Mouse (Mus musculus) heart, embryonic 16.5 days (tissue): ENCODE measurements around the gene Pde4b. TPM values are rescaled to one million over a fixed set of nuclear protein-coding genes. Genes with fewer than 3 reads are reported as not detected.

ENCODE experiments used
- ATAC-seq: fragments of 200-750 bp; cut with Nextera tagmentation; replicated peaks from 2 replicates; pipeline ENCODE4 v1.8.0; 2017; ENCODE audit warnings: moderate number of reproducible peaks; ENCODE audit not compliant: insufficient read depth, low FRiP score; ENCODE audit errors: extremely low read depth
- H3K27ac ChIP-seq: fragments of 300-500 bp; sonication (generic); 2 replicates; pipeline ENCODE4 v1.5.1; 2014; ENCODE audit warnings: mild to moderate bottlenecking, low read length, control low read depth, moderate library complexity
- H3K27me3 ChIP-seq: fragments of 300-500 bp; sonication (generic); 2 replicates; pipeline ENCODE4 v1.6.1; 2014; ENCODE audit warnings: low read length, mixed read lengths; ENCODE audit not compliant: control insufficient read depth, insufficient read depth
- H3K36me3 ChIP-seq: fragments of 300-500 bp; sonication (generic); 2 replicates; pipeline ENCODE4 v1.6.1; 2014; ENCODE audit not compliant: control insufficient read depth, insufficient read depth
- H3K4me1 ChIP-seq: fragments of 300-500 bp; sonication (generic); 2 replicates; pipeline ENCODE4 v1.6.1; 2014; ENCODE audit warnings: low read length, mixed read lengths; ENCODE audit not compliant: control insufficient read depth, insufficient read depth
- H3K4me2 ChIP-seq: fragments of 300-500 bp; sonication (generic); 2 replicates; pipeline ENCODE4 v1.6.1; 2014; ENCODE audit warnings: low read depth, mild to moderate bottlenecking, control low read depth, low read length
- H3K4me3 ChIP-seq: fragments of 300-500 bp; sonication (generic); 2 replicates; pipeline ENCODE4 v1.5.1; 2014; ENCODE audit warnings: mild to moderate bottlenecking, control low read depth, low read length
- H3K9ac ChIP-seq: fragments of 300-500 bp; sonication (generic); 2 replicates; pipeline ENCODE4 v1.6.1; 2014; ENCODE audit warnings: low read length, control low read depth
- H3K9me3 ChIP-seq: fragments of 300-500 bp; sonication (generic); replicated peaks from 2 replicates; pipeline ENCODE4 v1.6.1; 2016; ENCODE audit warnings: low read length; ENCODE audit not compliant: control insufficient read depth
- WGBS: fragments of 180-500 bp; shearing (Covaris S2); extraction: QIAGEN DNeasy Blood & Tissue Kit; methylation state at CpG from one replicate; pipeline ENCODE4 v1.1.7; 2014; 5-methylcytosine and 5-hydroxymethylcytosine counted together
- polyA plus RNA-seq: library from polyadenylated mRNA; unstranded; fragments of >200 nt; fragmentation: Nextera tagmentation; extraction: Ambion mirVana; gene quantifications from 2 replicates; pipeline ENCODE4 v1.2.1, GENCODE M21; 2015

Pde4b gene
- polyA plus RNA-seq, 1 experiment from 2014 or later = 28.4 TPM

- Histone ChIP-seq H3K36me3 (no peaks in the 10 kb centered on the region), H3K4me1 (peaks cover 37% of the 10 kb centered on the region), H3K4me2 (no peak overlapping the region), H3K4me3 (no peak overlapping the region), H3K27ac (peak overlapping the region; percentile 31; the same call in 1 of the 2 replicates), H3K9me3 (no peaks in the 10 kb centered on the region), H3K9ac (no peak overlapping the region), H3K27me3 (no peaks in the 10 kb centered on the region)
- no peak for ATAC-seq
- WGBS = 61% methylated on average over 5 of the region's 5 CpGs
Observed at GRCm38 (mm10) chr4:102443533-102443932, 356.2 kb downstream of the Pde4b start.

DNA sequence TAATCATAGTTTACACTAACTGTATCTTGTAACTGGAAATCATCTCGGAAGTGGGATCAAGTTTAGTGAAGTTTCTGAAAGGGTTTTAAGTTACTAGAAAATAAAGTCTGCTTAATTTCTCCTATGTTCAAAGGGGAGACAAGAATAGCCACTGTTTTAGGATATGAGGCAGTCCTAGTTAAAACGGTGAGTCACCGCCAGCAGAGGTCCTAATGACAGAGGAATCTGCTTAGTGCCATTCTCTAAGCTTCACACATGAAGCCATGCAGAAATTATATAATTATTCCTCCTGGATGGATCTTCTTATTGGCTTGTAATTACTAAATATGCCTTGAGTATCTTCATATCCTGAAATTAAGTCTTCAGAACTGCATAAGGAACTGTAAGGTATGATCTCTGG is 357.2 kb downstream of the Pde4b start:
- 46% methylated on average over 3 of the region's 3 CpGs for WGBS
- Histone ChIP-seq H3K4me1 (peaks cover 31% of the 10 kb centered on the region), H3K27me3 (no peaks in the 10 kb centered on the region), H3K36me3 (no peaks in the 10 kb centered on the region), H3K9ac (no peak overlapping the region; the same call in 1 of the 2 replicates), H3K27ac (no peak overlapping the region), H3K4me2 (no peak overlapping the region), H3K9me3 (no peaks in the 10 kb centered on the region), H3K4me3 (no peak overlapping the region)
- no peak for ATAC-seq

DNA sequence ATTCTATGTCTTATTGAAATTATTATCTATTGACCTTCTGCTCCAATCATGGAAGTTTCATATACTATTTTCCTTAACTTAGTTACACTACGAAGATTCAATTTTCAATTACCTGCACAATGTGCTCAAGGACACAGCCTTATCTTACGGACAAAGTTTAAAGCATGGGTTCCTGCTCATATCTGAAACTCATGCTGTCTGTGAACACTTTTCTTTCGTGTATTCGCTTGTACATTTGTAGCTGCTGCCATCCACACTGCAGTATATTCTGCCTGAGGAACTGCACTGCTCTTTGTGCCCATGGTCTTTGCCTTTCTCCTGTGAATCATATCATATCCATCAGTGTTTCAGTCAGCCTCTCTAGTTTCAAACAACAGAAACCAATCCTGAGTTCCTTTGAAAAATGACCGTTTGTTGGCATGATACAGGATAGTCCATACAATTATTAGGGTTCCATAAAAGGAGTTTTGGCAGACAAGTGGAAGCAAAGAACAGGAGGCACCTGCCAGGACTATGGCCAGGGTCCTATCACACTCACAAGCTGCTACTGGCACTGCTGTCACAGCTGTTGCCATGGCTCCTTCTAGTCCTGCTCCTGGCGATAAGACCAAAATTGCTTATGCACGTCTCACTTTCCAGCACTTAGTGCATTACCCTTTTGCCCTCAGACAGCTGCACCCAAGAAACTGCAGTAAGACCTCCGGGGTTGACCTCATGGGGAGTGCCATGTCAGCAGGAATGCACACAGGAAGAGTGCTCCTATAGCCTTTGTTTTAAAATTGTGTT is 359.0 kb downstream of the Pde4b start:
- H3K9ac ChIP-seq = peak overlapping the region; percentile 43
- no peaks in the 10 kb centered on the region for H3K9me3 ChIP-seq
- no peak overlapping the region for H3K4me3 ChIP-seq
- no peaks in the 10 kb centered on the region for H3K36me3 ChIP-seq
- H3K27me3 ChIP-seq = no peaks in the 10 kb centered on the region
- ATAC-seq = peak; percentile 92
- peaks cover 20% of the 10 kb centered on the region for H3K4me1 ChIP-seq
- 50% methylated on average over 8 of the region's 8 CpGs for WGBS
- H3K4me2 ChIP-seq = peak overlapping the region; percentile 28; the same call in 1 of the 2 replicates
- H3K27ac ChIP-seq = peak overlapping the region; percentile 94

DNA sequence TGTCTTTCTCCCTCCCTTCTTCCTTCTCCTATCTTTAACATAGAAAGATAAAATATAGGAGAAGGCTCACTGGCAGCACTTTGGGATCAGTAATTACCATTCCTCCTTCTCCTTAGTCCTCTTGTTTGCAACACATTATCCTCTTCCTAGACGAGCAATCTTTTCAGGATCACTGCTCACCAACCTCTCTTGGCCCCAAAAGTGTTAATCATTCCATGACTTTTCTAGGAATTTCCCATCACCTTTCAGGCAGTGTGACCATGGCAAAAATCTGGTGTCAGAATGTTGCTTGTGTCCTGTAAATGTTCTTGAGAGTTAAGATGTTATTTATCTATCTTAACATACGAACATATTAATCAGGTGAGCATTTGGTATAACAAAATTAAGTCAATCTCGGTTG is 369.1 kb downstream of the Pde4b start:
- H3K27ac ChIP-seq = no peak overlapping the region
- H3K4me3 ChIP-seq = no peak overlapping the region
- H3K4me1 ChIP-seq = no peaks in the 10 kb centered on the region; the same call in 1 of the 2 replicates
- no peak for ATAC-seq
- H3K9me3 ChIP-seq = no peaks in the 10 kb centered on the region
- no peak overlapping the region for H3K4me2 ChIP-seq
- no peaks in the 10 kb centered on the region for H3K36me3 ChIP-seq
- no peaks in the 10 kb centered on the region for H3K27me3 ChIP-seq
- H3K9ac ChIP-seq = no peak overlapping the region
- 64% methylated on average over 3 of the region's 3 CpGs for WGBS

- no peaks in the 10 kb centered on the region for H3K36me3 ChIP-seq
- no peak overlapping the region for H3K27ac ChIP-seq
- H3K27me3 ChIP-seq = no peaks in the 10 kb centered on the region
- 67% methylated on average over 5 of the region's 5 CpGs for WGBS
- H3K9me3 ChIP-seq = no peaks in the 10 kb centered on the region
- H3K4me1 ChIP-seq = no peaks in the 10 kb centered on the region
- ATAC-seq = no peak
- no peak overlapping the region for H3K4me3 ChIP-seq
- H3K4me2 ChIP-seq = no peak overlapping the region
- no peak overlapping the region for H3K9ac ChIP-seq
Observed at GRCm38 (mm10) chr4:102459216-102459999, 372.1 kb downstream of the Pde4b start.

DNA sequence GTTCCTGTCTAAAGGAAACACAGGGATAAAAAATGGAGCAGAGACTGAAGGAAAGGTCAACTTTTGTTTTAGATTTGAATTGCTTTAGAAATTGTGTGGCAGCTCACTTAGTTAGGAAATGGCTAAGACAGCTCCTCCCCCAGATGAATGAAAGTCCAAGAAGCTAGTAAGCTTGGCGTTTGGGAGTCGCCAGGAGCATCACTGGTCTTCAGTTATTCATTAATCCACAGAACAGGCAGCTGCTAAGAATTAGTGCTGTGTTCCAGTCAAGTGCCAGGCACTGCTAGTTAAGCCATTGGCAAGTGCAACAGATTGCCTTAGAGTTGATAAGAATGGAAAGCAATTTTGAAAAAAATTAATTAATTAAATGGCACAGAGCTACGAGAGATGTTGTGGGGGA is 390.8 kb downstream of the Pde4b start:
- no peak overlapping the region for H3K9ac ChIP-seq
- H3K9me3 ChIP-seq = no peaks in the 10 kb centered on the region
- H3K4me3 ChIP-seq = no peak overlapping the region
- WGBS = 60% methylated on average over 3 of the region's 3 CpGs
- H3K36me3 ChIP-seq = no peaks in the 10 kb centered on the region
- H3K4me1 ChIP-seq = peaks cover 15% of the 10 kb centered on the region
- no peak for ATAC-seq
- no peak overlapping the region for H3K27ac ChIP-seq
- no peaks in the 10 kb centered on the region for H3K27me3 ChIP-seq
- H3K4me2 ChIP-seq = no peak overlapping the region

DNA sequence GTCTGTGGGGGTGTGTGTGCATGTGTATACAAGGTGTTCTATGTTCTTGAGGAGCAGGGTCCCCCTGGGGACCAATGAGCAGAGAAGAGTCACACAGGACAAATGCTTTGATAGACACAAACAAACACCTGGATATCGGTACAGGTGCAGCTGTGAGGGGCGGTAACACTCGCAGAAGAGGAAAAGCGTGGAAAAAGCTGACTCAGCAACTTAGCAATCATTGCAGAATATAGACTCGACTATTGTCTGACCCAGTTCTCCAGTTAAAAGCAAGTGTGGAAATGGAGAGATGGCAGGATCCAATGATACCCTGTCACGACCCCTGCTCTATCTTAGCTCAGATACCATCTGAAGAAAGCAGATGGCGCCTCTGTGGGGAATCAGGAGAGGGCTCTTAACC is 391.5 kb downstream of the Pde4b start:
- Histone ChIP-seq H3K4me3 (no peak overlapping the region), H3K9ac (no peak overlapping the region), H3K27me3 (no peaks in the 10 kb centered on the region), H3K4me2 (no peak overlapping the region), H3K27ac (no peak overlapping the region), H3K9me3 (no peaks in the 10 kb centered on the region), H3K4me1 (peaks cover 18% of the 10 kb centered on the region), H3K36me3 (no peaks in the 10 kb centered on the region)
- 77% methylated on average over 7 of the region's 7 CpGs for WGBS
- no peak for ATAC-seq

- no peak overlapping the region for H3K4me3 ChIP-seq
- peaks cover 19% of the 10 kb centered on the region for H3K4me1 ChIP-seq
- 76% methylated on average over 6 of the region's 6 CpGs for WGBS
- no peaks in the 10 kb centered on the region for H3K9me3 ChIP-seq
- no peak overlapping the region for H3K9ac ChIP-seq
- H3K4me2 ChIP-seq = no peak overlapping the region
- no peak for ATAC-seq
- no peaks in the 10 kb centered on the region for H3K27me3 ChIP-seq
- no peaks in the 10 kb centered on the region for H3K36me3 ChIP-seq
- H3K27ac ChIP-seq = no peak overlapping the region
Observed at GRCm38 (mm10) chr4:102480830-102481484, 393.6 kb downstream of the Pde4b start.
